9 mouse cellular contexts compared by ENCODE assay signal in genomic region chr4:120247412-120247811, GRCm38 (mm10). TPM values are rescaled to one million over a fixed set of nuclear protein-coding genes. Genes with fewer than 3 reads are reported as not detected.
DNase-seq lines count a peak whose midpoint lies in the region; ATAC-seq and TF ChIP-seq lines count a peak whose summit lies in the region.
"Had no signal": no experiment of that assay in that cellular context is flagged by ENCODE, and none has a peak within 500 bp of the region (broad histone marks: within the 10 kb centered on the region; RNA-seq: fewer than 3 reads in every experiment).

No protein-coding gene starts in this region.

- H3K36me3 ChIP-seq in embryonic facial prominence, embryonic 10.5 days (replicated peaks), result no peaks in the 10 kb centered on the region
- no peaks in the 10 kb centered on the region for H3K36me3 ChIP-seq in heart, embryonic 12.5 days
- H3K36me3 ChIP-seq in kidney, postnatal 0 days (ENCODE audit: insufficient read depth, low read length), result no peaks in the 10 kb centered on the region
- H3K36me3 ChIP-seq: limb, embryonic 15.5 days had no signal

- H3K9me3 ChIP-seq in embryonic facial prominence, embryonic 10.5 days, result no peaks in the 10 kb centered on the region
- H3K9me3 ChIP-seq in heart, embryonic 12.5 days (replicated peaks), result 0 out of 2 replicates have a peak, but pooled peaks cover 2% of the 10 kb centered on the region
- no peaks in the 10 kb centered on the region for H3K9me3 ChIP-seq in kidney, postnatal 0 days (replicated peaks; ENCODE audit: low read length)
- H3K9me3 ChIP-seq: limb, embryonic 15.5 days had no signal

- peak; percentile 73 for ATAC-seq in heart, embryonic 12.5 days (ENCODE audit: insufficient number of reproducible peaks, low FRiP score)
- ATAC-seq in kidney, postnatal 0 days (replicated peaks; ENCODE audit: low FRiP score, low read depth), result no peak

- H3K4me3 ChIP-seq in embryonic facial prominence, embryonic 10.5 days, result no peak overlapping the region
- no peak overlapping the region for H3K4me3 ChIP-seq in heart, embryonic 12.5 days
- no peak overlapping the region for H3K4me3 ChIP-seq in kidney, postnatal 0 days (replicated peaks; ENCODE audit: low read depth, low read length)
- H3K4me3 ChIP-seq in layer of hippocampus, adult 2 months, result no peak overlapping the region
- H3K4me3 ChIP-seq: limb, embryonic 15.5 days had no signal

- peaks cover 43% of the 10 kb centered on the region for H3K4me1 ChIP-seq in embryonic facial prominence, embryonic 10.5 days
- peaks cover 55% of the 10 kb centered on the region for H3K4me1 ChIP-seq in heart, embryonic 12.5 days (replicated peaks)
- peaks cover 7% of the 10 kb centered on the region for H3K4me1 ChIP-seq in kidney, postnatal 0 days (replicated peaks; ENCODE audit: insufficient read depth, low read length)

- H3K4me2 ChIP-seq in heart, embryonic 12.5 days, result no peak overlapping the region
- no peak overlapping the region for H3K4me2 ChIP-seq in kidney, postnatal 0 days (ENCODE audit: low read length)
- H3K4me2 ChIP-seq: limb, embryonic 15.5 days had no signal

- TF ChIP-seq CTCF in kidney, postnatal 0 days (IDR thresholded peaks at IDR 0.05; ENCODE audit: low read depth), result no peak
- TF ChIP-seq CTCF in layer of hippocampus, adult 2 months (conservative IDR thresholded peaks at IDR 0.05), result no peak

- peak; percentile 70 to 82 for DNase-seq in cerebellum, postnatal 14 days
- DNase-seq in cerebellum, adult 11-12 months, result no peak
- no peak for DNase-seq in embryonic facial prominence, embryonic 10.5 days (ENCODE audit: low spot score)
- DNase-seq in kidney, postnatal 0 days (ENCODE audit: low spot score), result peak; percentile 72
- DNase-seq in skeletal muscle tissue, adult 2 months (ENCODE audit: low read depth, low spot score), result peak; percentile 96
- DNase-seq in layer of hippocampus, adult 18-20 months (ENCODE audit: low spot score in 2 of 2), result no peak
- DNase-seq in layer of hippocampus, adult 2 months (ENCODE audit: low spot score in 2 of 2), result no peak

- no peak overlapping the region for H3K9ac ChIP-seq in heart, embryonic 12.5 days
- H3K9ac ChIP-seq in kidney, postnatal 0 days (ENCODE audit: low read depth, low read length), result no peak overlapping the region
- H3K9ac ChIP-seq: limb, embryonic 15.5 days had no signal

- WGBS in embryonic facial prominence, embryonic 10.5 days, result 62% methylated on average over 5 of the region's 5 CpGs
- WGBS in heart, embryonic 12.5 days, result 6% methylated on average over 5 of the region's 5 CpGs
- 26% methylated on average over 5 of the region's 5 CpGs for WGBS in kidney, postnatal 0 days

- peaks cover 36% of the 10 kb centered on the region for H3K27me3 ChIP-seq in embryonic facial prominence, embryonic 10.5 days (replicated peaks; ENCODE audit: low read depth, poor library complexity, severe bottlenecking)
- H3K27me3 ChIP-seq in heart, embryonic 12.5 days (replicated peaks), result peaks cover 9% of the 10 kb centered on the region; the same call in 1 of the 2 replicates
- no peaks in the 10 kb centered on the region for H3K27me3 ChIP-seq in kidney, postnatal 0 days (ENCODE audit: insufficient read depth, low read length)
- H3K27me3 ChIP-seq: limb, embryonic 15.5 days had no signal

- H3K27ac ChIP-seq in embryonic facial prominence, embryonic 10.5 days (replicated peaks), result peak overlapping the region; percentile 42; the same call in 1 of the 2 replicates
- peak overlapping the region; percentile 74 for H3K27ac ChIP-seq in heart, embryonic 12.5 days (ENCODE audit: poor library complexity, severe bottlenecking)
- H3K27ac ChIP-seq in kidney, postnatal 0 days, result no peak overlapping the region
- H3K27ac ChIP-seq in layer of hippocampus, adult 2 months, result no peak overlapping the region; the same call in 1 of the 2 replicates
- H3K27ac ChIP-seq: limb, embryonic 15.5 days had no signal

RNA-seq across cellular contexts. Expression of gene Foxo6, which starts 39.7 kb away (rescaled TPM):
- polyA plus RNA-seq in embryonic facial prominence, embryonic 10.5 days (2016; fragmentation: Nextera tagmentation; extraction: Ambion mirVana), result 0.05 and 0.21 TPM in 2 replicates
- 0.06 and 0.08 TPM in 2 replicates for polyA plus RNA-seq in heart, embryonic 12.5 days (2016; fragmentation: Nextera tagmentation; extraction: Ambion mirVana)
- 0.11 TPM in 1 of 2 replicates, not detected in the other for polyA plus RNA-seq in kidney, postnatal 0 days (2015; fragmentation: Nextera tagmentation; extraction: Ambion mirVana)
- total RNA-seq in layer of hippocampus, adult 18-20 months (2021), result 10 to 100 TPM; 40.7 to 40.9 TPM
- total RNA-seq in layer of hippocampus, adult 2 months (2021), result 10 to 100 TPM; 32.8 to 32.9 TPM

Comparison
In these comparisons a context has a peak if more than half of its experiments do, and no peak if none do; other contexts are left out.
1. DNase-seq: peak in cerebellum, postnatal 14 days (2 of 2), kidney, postnatal 0 days (single experiment) and skeletal muscle tissue, adult 2 months (single experiment); none in cerebellum, adult 11-12 months (single experiment), embryonic facial prominence, embryonic 10.5 days (single experiment), layer of hippocampus, adult 18-20 months (0 of 2) and layer of hippocampus, adult 2 months (0 of 2).
2. H3K27ac ChIP-seq: peak in embryonic facial prominence, embryonic 10.5 days (single experiment) and heart, embryonic 12.5 days (single experiment); none in kidney, postnatal 0 days (single experiment) and layer of hippocampus, adult 2 months (single experiment).